Mouse (Mus musculus): ENCODE measurements around the gene Immp2l.

- no peak for TF ChIP-seq CHD2 (IDR thresholded peaks at IDR 0.05; ENCODE audit: low read depth, low read length)
- TF ChIP-seq MAFK (IDR thresholded peaks at IDR 0.05; ENCODE audit: insufficient read depth, low read depth, low read length): no peak
Measured at GRCm38 (mm10) chr12:41182856-41183255, 159.0 kb downstream of the Immp2l start.

Measured in ES-E14 (cell line).